Mouse (Mus musculus): ENCODE measurements around the gene Ccl27a.
A peak's percentile ranks its signal among the peaks of the same experiment; 100 is the strongest.
"Not testable (repeated sequence)": the region's sequence is repeated elsewhere in the genome, so short reads cannot be mapped to it uniquely, and the experiment has no call there.

Gene Ccl27a

DNA sequence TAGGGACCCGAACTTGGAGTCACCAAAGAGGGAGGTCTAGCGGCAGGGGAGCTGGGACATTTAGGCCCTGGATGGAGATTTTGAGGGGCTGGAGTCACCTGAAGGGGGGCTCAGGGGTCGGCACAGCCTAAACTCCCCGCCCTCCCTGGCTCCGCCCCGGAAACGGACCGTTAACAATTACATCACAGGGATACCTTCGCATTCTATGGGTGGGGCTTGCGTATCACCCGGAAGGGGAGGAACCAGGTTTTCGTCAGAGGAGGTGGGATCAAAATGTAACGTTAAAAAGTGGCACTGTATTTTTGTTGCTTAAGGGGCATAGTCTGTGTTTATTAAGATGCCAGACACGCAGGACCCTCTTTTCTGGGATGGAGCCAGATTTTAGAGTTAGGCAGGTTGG lies at the start of gene Ccl27a:
Gene Ccl27a, minus strand, starts transcription at position 246 of the 400 bp plus-strand sequence.
- peak; percentile 83 for DNase-seq (ENCODE audit: low spot score)

DNA sequence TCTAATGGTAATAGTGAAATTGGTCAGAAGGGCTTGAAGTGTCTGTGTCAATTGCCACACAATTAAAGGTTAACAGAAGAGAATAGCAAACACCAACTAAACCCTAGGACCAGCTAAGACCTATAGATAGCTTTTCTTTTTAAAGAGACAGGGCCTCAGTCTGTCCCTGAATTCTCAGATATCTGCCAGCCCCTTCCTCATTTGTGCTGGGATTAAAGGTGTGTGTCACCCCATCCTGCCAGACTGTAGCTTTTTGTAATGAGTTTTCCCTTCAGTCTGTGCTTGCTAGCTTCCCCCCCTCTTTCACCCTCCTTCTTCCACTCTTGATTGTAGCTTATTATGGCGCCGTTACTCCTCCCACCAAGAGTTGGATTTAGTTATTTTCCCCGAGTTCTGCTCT lies 9.2 kb upstream of the Ccl27a start:
- not testable (repeated sequence) for DNase-seq (ENCODE audit: low spot score)

DNA sequence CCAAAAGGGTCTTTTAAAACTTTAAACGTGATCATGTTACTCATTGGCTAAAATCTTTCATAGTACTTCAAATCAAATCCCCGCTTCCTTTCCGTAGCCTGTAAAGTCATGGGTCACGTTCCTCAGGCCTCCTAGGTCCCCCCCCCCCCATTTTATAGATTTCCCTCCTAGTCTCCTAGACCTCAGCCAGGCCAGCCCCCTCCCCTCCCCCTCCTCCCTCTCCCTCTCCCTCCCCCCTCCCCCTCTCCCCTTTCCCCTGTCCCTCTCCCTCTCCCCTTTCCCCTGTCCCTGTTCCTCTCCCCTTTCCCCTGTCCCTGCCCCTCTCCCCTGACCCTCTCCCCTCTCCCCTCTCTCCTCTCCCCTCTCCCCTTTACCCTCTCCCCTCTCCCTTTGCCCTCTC lies 8.7 kb upstream of the Ccl27a start:
- not testable (repeated sequence) for DNase-seq (ENCODE audit: low spot score)

DNA sequence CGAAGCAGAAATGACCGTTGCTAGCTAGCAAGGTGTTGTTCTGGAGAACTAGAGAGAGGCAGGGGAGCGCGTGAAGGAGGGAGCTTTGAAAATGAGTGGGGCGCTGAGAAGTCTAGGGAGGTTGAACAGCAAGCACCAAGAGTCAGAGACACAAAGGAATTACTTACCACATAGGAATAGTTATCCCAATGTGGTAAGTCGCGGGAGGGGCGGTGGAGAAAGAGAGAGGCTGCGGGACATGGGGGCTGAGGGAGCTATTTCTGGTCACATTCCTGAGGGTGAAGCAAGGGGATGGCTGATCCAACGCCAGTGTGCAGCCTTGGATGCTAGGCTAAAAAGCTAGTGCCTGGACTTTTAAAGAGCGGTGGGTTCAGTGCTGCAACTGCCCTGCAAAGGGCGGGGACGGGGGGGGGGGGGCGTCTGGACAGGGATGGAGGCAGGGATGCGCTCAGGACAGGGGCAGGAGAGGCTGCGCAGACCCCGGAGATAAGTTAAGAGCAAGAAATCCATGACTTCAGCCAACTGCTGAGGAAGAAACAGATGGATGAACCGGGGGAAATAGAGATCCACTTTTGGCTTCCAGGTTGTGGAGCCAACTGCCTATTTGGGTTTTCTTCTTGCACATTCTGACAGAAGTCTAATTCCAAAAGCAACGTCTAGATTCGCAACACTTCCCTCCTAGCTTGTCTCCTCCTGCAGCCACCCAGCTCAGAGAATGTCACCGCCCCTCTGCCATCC lies 7.9 kb upstream of the Ccl27a start:
- DNase-seq (ENCODE audit: low spot score), result not testable (repeated sequence)

DNA sequence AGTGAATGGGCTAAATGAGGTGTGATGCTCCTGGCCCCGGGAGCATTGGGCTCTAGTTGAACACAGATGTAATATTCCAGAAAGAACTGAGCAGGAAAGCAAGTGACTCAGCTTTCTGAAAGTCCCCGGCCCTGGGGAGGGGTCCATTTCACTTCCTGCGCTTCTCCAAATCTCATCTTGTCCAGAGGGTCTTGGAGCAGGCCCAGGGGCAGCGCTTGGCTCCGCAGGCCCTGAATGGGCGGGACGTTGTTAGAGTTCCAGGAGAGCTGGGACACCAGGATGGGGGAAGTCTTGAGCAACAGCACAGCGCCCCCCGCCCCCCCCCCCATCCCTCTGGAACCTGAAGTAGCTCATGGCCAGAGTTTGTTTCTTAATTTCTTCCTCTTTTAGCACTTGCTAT lies 7.2 kb upstream of the Ccl27a start:
- not testable (repeated sequence) for DNase-seq (ENCODE audit: low spot score)

DNA sequence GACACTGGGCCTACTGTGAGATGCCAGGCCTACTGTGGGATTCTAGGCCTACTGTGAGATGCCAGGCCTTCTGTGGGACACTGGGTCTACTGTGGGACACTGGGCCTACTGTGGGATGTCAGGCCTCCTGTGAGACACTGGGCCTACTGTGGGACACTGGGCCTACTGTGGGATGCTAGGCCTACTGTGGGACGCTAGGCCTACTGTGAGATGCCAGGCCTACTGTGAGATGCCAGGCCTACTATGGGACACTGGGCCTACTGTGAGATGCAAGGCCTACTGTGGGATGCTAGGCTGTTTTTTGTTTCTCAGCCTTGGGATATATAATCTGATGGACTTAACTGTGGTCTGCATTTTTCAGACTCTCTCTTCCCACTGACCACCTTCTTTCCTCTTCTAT lies 1.8 kb upstream of the Ccl27a start:
- not testable (repeated sequence) for DNase-seq (ENCODE audit: low spot score)

DNA sequence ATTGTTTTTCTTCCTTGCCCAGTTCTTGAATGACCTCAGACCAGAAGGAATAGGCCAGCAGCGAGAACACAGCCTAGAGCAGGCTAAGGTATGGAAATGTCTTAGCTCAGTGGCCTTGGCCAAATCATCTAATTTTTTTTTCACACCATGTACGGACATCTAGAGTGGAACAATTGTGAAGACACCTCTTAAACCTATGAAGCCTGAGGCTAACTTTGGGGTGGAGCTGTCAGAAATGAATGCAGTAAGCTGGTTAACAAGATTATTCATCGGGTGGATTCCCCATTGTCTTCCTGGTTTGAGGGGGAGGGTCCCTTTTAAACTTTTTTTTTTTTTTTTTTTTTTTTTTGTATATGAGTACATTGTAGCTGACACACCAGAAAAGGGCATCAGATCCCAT lies 459 bp upstream of the Ccl27a start:
- not testable (repeated sequence) for DNase-seq (ENCODE audit: low spot score)

DNA sequence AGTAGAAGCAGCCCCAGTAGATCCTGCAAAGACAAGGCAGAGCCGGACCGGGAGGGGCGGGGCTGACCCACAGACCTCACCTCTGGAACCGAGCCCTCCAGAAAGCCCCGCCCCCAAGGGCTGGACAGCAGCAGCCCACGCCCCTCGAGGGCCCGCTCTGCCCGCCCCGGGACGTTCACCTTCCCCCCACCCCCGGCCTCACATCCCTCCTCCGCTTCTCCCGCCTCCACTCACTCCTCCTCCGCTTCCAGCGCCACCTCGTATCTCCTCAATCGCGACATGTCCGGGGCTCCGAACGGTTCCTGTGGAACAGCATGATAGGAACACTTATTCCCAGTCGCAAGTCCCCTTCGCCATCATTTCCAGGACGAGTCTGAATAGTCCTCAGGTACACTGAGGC lies 545 bp downstream of the Ccl27a start:
- peak; percentile 83 for DNase-seq (ENCODE audit: low spot score)

DNA sequence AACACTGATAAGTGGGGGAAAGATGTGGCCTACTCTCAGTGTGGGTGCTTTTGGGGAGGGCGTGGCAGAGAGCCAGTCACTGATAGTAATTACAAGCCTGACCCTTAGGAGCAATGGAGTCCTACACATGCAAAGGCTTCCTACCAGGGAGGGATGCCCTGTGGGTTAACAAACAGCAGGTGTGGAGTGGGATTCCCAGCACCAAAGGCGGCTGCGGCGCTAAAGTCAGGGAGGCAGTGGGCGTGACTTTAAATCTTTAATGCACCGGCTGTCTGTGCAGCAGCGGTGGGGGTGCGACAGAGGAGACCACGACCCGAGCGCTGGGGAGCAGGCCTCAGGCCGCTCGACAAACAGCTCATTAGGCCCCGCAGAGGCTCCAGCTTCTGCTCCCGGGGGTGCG lies 1.1 kb downstream of the Ccl27a start:
- DNase-seq (ENCODE audit: low spot score), result not testable (repeated sequence)

DNA sequence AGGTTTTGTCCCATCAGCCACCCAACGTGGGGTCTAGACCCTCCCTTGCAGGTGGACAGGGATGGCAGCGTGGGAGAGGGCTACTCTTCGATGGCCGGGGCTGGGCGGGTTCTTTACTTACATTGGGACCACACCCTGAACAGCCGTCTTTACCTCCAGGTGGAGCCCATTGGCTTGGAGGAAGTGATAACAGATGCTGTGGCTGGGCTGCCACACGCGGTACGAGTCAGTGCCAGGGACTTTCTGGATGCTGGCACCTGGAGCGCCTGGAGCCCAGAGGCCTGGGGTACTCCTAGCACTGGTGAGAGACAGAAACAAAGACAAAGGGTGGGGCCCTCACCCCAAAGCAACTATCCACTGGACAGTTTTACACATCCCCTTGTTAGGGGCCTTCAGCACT lies 6.7 kb downstream of the Ccl27a start:
- DNase-seq (ENCODE audit: low spot score), result not testable (repeated sequence)

DNA sequence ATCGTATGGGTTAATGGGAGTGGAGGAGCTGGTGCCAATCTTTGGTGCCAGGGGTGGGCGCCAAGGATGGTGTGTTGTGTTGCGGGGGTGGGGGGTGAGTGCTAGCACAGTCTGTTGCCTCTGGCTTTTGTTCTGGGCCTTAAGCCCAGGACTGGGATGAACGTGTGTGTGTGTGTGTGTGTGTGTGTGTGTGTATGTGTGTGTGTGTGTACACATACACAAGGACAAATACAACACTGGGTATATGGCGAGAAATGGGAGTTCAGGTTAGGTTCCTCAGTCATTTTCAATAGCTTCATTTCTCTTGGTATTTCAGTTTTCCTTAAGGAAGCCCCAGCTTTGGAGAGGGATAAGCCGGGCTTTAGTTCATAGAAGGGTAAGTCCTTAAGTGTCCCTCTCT lies 10.9 kb downstream of the Ccl27a start:
- not testable (repeated sequence) for DNase-seq (ENCODE audit: low spot score)

DNA sequence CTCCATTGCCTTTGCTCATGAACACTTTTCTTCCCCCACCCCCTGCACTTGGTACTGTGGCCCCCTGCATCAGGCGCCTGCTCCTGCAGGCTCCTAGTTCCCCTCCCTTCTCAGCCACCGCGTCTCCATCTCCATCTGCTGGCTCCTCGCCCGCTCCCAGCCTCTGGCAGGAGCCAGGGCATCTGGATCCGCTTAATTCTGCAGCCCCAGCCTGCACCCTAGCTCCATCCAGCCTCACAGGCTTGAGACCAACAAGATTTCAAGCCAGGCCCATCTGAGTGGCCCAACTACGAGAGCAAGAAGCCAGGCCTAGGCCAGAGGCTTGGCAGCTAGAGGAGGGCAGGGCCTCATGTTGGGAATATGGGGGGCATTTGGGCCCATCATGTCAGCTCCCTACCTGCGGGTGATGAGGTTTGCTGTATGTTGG lies 11.3 kb downstream of the Ccl27a start:
- not testable (repeated sequence) for DNase-seq (ENCODE audit: low spot score)

DNA sequence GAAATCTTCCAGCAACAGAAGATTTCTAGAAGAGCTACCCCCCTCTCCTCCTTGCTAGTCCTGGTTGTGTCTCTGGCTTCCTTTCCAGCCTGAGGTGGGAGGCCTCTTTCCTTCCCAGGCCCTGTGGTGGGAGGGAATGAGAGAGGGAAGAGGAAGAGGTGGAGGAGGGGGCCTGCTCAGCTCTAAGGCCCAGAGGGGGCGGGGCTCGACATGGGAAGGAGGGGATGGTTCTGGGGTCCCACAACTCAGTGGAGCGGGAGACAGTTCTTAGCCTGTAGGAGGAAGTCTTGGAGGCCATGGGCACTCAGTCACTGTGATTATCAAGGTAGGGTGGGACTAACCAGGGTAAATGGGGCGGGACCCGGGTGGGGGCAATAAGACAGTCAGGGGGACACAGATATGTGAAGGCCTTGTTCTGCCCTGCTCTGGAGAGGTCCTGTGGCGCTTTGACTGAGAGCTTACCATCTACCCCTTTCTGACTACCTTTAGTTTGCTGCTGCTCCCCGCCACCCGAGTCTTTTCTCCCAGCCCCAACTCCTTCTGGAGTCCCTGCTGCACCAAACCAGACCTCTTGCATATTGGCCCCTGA lies 11.9 kb downstream of the Ccl27a start:
- DNase-seq (ENCODE audit: low spot score), result peak; percentile 40

DNA sequence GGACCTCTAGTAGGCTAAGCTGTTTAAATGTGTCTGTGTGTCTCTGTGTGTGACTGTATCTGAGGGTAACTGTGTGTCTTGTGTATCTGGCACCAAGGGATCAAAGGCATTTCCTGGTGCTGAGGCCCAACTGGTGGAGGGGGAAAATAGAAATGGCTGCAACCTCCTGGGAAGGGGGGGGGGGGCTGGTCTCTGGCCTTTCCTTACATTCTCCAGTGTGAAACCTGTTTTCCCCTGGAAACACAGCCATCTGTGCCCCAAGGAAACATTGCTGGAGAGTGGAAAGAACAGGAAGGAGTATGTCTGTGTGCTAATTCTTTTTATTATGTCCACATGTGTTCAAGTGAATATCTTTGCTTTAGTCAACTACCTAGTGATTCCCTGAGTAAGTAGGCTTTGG lies 12.4 kb downstream of the Ccl27a start:
- DNase-seq (ENCODE audit: low spot score), result no peak

DNA sequence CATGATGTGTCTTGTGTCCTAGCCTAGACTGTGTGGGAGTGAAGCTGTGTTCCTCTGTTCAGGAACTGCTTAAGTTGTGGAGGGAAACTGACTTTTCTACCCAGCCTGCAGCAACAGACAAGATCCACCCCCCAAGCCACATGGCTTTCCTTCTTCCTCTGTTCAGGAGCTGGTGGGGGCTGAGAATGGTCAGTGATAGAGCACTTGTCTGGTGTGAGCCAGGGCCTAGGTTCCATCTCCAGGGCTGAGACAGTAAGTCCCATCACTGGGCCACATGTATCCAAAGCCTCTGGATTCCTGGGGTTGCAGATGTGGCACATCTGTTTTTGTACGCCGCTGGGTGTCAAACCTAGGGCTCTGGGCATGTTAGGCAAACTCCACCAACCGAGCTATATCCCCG lies 13.1 kb downstream of the Ccl27a start:
- DNase-seq (ENCODE audit: low spot score), result no peak

DNA sequence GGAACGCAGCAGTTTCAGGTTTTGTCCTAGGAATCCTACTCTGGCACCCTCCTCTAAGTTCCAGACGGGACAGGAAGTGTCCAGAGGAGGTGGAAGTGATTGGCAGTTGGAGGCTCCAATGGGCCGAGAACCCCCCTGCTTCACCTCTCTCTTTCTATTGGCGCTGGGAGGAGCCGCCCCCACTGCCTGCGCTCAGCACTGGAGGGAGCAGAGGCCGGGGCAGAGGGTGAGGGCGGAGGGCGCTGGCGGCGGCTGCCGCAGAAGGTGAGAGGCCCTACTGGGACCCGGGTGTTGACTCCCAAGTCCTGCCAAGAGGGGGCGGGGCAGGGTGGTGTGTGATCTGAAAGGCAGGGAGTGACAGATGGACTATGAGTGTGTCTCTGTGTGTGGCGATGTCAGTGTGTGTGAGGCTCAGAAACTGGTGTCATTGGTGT lies 13.7 kb downstream of the Ccl27a start:
- DNase-seq (ENCODE audit: low spot score), result peak; percentile 94

DNA sequence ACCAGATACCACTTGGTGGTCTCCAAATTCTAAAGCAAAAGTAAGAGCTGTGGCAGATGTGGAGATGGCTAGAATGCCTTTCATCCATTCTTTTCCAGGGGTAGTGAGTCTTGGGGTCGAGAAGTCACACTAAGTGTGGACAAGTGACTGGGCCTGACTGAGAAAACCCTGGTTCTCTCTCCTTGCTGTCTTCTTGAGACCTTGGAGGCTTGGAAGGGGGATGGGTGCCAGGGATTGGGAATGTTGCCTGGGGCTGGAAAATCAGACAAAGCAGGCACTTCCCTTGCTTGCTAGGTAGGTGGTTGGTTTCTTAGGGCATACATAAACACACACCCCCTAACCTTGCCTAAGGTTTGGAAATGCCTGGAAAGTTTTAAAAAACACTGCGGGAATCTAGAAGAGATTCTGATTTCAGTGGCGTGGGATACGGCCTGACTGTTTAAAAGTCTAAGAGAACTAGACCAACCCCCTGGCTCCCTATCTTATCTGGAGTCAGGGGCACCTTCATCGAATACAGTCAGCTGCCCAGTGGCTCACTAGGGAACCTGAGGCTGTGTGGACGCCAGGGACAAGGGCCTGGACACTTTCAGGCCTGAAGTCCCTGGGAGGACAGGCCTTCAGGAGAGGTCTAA lies 14.3 kb downstream of the Ccl27a start:
- no peak for DNase-seq (ENCODE audit: low spot score)

DNA sequence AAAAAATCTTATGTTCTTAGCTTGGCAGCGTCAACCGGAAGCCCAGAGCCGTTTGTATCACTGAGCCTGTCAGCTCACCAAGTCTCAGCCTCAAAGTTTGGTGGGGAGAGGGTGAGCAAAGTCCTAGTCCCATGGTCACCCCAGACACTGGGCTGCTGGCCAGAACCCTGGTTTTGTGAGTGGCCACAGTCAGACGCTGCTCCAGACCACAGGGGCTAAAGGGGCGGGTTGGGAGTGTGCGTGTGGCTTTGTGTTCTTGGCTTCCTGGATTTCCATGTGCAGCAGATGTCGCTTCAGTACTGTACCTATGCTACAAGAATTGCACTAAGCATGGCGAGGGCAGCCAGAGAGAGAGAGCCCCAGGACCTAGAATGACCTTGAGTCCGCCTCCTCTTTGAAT lies 14.8 kb downstream of the Ccl27a start:
- no peak for DNase-seq (ENCODE audit: low spot score)

DNA sequence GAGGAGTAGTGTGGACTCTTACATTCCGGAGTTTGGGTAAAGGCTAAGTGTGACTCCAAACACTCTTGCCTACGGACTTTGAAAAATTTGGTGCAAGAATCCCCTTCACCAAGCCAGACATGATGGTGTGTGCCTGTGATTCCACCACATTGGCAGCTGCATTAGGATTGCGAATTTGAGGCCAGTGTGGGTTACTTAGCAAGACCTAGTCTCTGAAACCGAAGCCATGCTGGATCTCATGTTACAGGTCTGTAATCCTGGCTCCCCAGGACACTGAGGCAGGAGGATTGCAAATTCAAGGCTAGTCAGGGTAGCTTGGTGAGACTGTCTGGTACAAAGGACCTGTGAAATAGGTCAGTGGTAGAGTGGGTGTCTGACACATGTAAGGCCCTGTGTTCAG lies 15.3 kb downstream of the Ccl27a start:
- no peak for DNase-seq (ENCODE audit: low spot score)

DNA sequence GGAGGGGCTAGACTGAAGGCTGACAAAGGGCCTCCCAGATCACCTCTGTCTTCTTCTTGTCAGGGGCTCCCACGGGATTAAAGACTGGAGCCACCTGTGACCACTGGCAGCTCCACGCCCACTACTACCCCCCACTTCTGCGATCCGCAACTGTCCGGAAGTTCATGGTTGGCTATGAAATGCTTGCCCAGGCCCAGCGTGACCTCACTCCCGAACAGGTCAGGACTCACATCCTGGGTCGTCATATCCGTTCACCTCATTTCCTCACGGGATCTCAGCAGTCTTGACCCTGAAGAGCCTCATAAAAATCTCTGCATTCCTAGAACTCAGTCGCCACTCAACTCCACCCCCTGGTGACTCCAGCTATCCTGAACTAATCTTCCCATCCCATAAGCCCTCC lies 16.0 kb downstream of the Ccl27a start:
- no peak for DNase-seq (ENCODE audit: low spot score)

DNA sequence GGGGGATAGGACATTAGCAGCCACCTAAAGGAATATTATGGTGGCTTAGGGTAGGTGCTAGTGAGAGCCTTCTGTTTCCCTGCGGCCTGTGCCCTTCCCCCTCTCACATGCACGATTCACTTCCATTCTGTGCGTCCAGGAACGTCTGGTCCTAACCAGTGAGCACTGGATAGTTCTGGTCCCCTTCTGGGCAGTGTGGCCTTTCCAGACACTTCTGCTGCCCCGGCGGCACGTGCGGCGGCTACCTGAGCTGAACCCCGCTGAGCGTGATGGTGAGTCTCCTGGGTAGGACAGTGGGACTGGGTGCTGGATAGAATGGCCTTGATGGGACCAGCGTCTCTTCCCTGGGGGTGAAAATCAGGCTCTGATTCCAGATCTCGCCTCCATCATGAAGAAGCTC lies 16.7 kb downstream of the Ccl27a start:
- DNase-seq (ENCODE audit: low spot score), result no peak

DNA sequence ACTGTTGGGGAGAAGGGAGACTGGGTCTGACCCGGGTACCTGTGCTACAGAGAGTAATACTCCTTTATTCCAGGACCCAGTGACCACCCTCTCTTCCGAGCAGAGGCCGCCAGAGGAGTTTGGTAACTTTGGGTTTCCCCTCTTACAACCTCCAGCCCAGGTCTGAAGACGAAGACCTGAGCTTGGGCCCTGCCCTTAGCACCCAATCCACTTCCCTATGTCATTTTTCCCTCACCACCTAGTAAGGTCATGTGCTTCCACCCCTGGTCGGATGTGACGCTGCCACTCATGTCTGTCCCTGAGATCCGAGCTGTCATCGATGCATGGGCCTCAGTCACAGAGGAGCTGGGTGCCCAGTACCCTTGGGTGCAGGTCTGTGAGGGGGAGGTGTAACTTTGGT lies 17.6 kb downstream of the Ccl27a start:
- no peak for DNase-seq (ENCODE audit: low spot score)
